Mouse (Mus musculus) liver, embryonic 14.5 days (tissue): ENCODE data around the gene Anpep. TPM values are rescaled to one million over a fixed set of nuclear protein-coding genes. Genes with fewer than 3 reads are reported as not detected.
A peak's percentile ranks its signal among the peaks of the same experiment; 100 is the strongest.
"Not testable (repeated sequence)": the region's sequence is repeated elsewhere in the genome, so short reads cannot be mapped to it uniquely, and the experiment has no call there.

Experiments used
- ATAC-seq: fragments of 200-750 bp; cut with Nextera tagmentation; 2 replicates; pipeline ENCODE4 v1.8.0; 2017; ENCODE audit warnings: moderate number of reproducible peaks, mild to moderate bottlenecking, moderate library complexity; ENCODE audit not compliant: insufficient read depth
- DNase-seq, 3 experiments: peaks; one replicate each; pipeline ENCODE4 v3.0.0-alpha.2; 2012 to 2013; ENCODE audit warnings: low read depth in 3 of 3, low spot score in 3 of 3
- H3K27ac ChIP-seq: fragments of 300-500 bp; sonication (generic); 2 replicates; pipeline ENCODE4 v1.5.1; 2014; ENCODE audit warnings: moderate library complexity, mild to moderate bottlenecking, control low read depth, inconsistent platforms
- H3K27me3 ChIP-seq: fragments of 300-500 bp; sonication (generic); 2 replicates; pipeline ENCODE4 v1.6.1; 2014; ENCODE audit warnings: mild to moderate bottlenecking, low read length, moderate library complexity; ENCODE audit not compliant: control insufficient read depth, insufficient read depth
- H3K36me3 ChIP-seq: fragments of 300-500 bp; sonication (generic); replicated peaks from 2 replicates; pipeline ENCODE4 v1.6.1; 2014; ENCODE audit warnings: low read depth; ENCODE audit not compliant: control insufficient read depth, insufficient read depth
- H3K4me1 ChIP-seq, 2 experiments: fragments of 200-500 bp in 1 of 2; fragments of 300-500 bp in 1 of 2; sonication (generic) in 1 of 2; replicated peaks; 2 replicates each; pipeline ENCODE4 v1.6.1; 2012 to 2014; ENCODE audit warnings: antibody characterized with exemption in 1 of 2, inconsistent platforms in 1 of 2, low read length in 1 of 2; ENCODE audit not compliant: control insufficient read depth in 2 of 2, insufficient read depth in 2 of 2
- H3K4me2 ChIP-seq: fragments of 300-500 bp; sonication (generic); 2 replicates; pipeline ENCODE4 v1.6.1; 2014; ENCODE audit warnings: low read depth, mild to moderate bottlenecking, control low read depth, moderate library complexity
- H3K4me3 ChIP-seq, 2 experiments: fragments of 200-500 bp in 1 of 2; fragments of 300-500 bp in 1 of 2; sonication (generic) in 1 of 2; 2 replicates each; pipeline ENCODE4 v1.5.1; 2012 to 2014; ENCODE audit warnings: low read depth in 2 of 2, low read length in 2 of 2, mild to moderate bottlenecking in 2 of 2, control low read depth in 1 of 2, inconsistent platforms in 1 of 2, moderate library complexity in 1 of 2; ENCODE audit not compliant: insufficient read depth in 1 of 2
- H3K9ac ChIP-seq: fragments of 300-500 bp; sonication (generic); replicated peaks from 2 replicates; pipeline ENCODE4 v1.6.1; 2014; ENCODE audit warnings: mild to moderate bottlenecking, control low read depth, moderate library complexity
- H3K9me3 ChIP-seq: fragments of 300-500 bp; sonication (generic); 2 replicates; pipeline ENCODE4 v1.6.1; 2016; ENCODE audit warnings: low read length, mixed read lengths; ENCODE audit not compliant: control insufficient read depth
- CTCF ChIP-seq: IDR thresholded peaks from 2 replicates; pipeline ENCODE4 v1.5.1; 2016; ENCODE audit warnings: antibody characterized with exemption, low read depth, control low read depth
- EP300 ChIP-seq: IDR thresholded peaks from 2 replicates; pipeline ENCODE4 v1.6.1; 2016; ENCODE audit warnings: antibody characterized with exemption, low read depth
- WGBS: fragments of 180-500 bp; shearing (Covaris S2); extraction: QIAGEN DNeasy Blood & Tissue Kit; methylation state at CpG from one replicate; pipeline ENCODE4 v1.1.7; 2014; ENCODE audit not compliant: insufficient replicate concordance; 5-methylcytosine and 5-hydroxymethylcytosine counted together
- polyA plus RNA-seq, 2 experiments: library from polyadenylated mRNA; depleted of rRNA in 1 of 2; stranded (reverse) in 1 of 2; unstranded in 1 of 2; fragments of >200 nt; fragmentation: Nextera tagmentation in 1 of 2; extraction: Ambion mirVana in 1 of 2; gene quantifications; 2 replicates each; pipeline versions ENCODE4 v1.2.1 to v1.2.3; 2012 to 2014

Anpep gene
- polyA plus RNA-seq, 2 experiments: 14.9 to 16.9 TPM

- H3K36me3 ChIP-seq: no peaks in the 10 kb centered on the region
- peaks cover 27% of the 10 kb centered on the region for H3K27me3 ChIP-seq
- no peaks in the 10 kb centered on the region for H3K9me3 ChIP-seq
- no peak overlapping the region for H3K9ac ChIP-seq
- H3K4me3 ChIP-seq: peak overlapping the region; percentile 7 to 36; a peak in 3 of 4 replicates
- TF ChIP-seq EP300 (no peak), CTCF (peak; percentile 72)
- DNase-seq: no peak
- H3K4me2 ChIP-seq: peak overlapping the region; percentile 56
- no peak for ATAC-seq
- 2% methylated on average over 80 of the region's 80 CpGs for WGBS
- H3K4me1 ChIP-seq: no peaks in the 10 kb centered on the region
- H3K27ac ChIP-seq: no peak overlapping the region
Measured at GRCm38 (mm10) chr7:79792635-79793421, 68.0 kb downstream of the Anpep start.

GRCm38 (mm10) chr7:79789812-79790211 lies 71.0 kb downstream of the Anpep start:
- not testable (repeated sequence) for ATAC-seq, H3K9me3 ChIP-seq, H3K9ac ChIP-seq, H3K27ac ChIP-seq, H3K4me1 ChIP-seq, DNase-seq, H3K4me2 ChIP-seq, H3K36me3 ChIP-seq, H3K4me3 ChIP-seq
- H3K27me3 ChIP-seq: peaks cover 27% of the 10 kb centered on the region
- WGBS: 45% methylated on average over 2 of the region's 2 CpGs

GRCm38 (mm10) chr7:79786295-79786694 lies 74.6 kb downstream of the Anpep start:
- DNase-seq (peak in 1 of 3 experiments; percentile 29), ATAC-seq (no peak)
- H3K27ac ChIP-seq: no peak overlapping the region
- no peaks in the 10 kb centered on the region; a peak in 1 of 4 replicates for H3K4me1 ChIP-seq
- no peaks in the 10 kb centered on the region for H3K9me3 ChIP-seq
- H3K4me3 ChIP-seq: no peak overlapping the region
- H3K4me2 ChIP-seq: no peak overlapping the region
- H3K27me3 ChIP-seq: peaks cover 3% of the 10 kb centered on the region
- WGBS: 15% methylated on average over 6 of the region's 6 CpGs
- no peaks in the 10 kb centered on the region for H3K36me3 ChIP-seq
- no peak overlapping the region for H3K9ac ChIP-seq
- peak; percentile 77 for TF ChIP-seq CTCF
- no peak for TF ChIP-seq EP300

GRCm38 (mm10) chr7:79782516-79782855 lies 78.4 kb downstream of the Anpep start:
- TF ChIP-seq EP300 (no peak), CTCF (no peak)
- H3K4me2 ChIP-seq: no peak overlapping the region
- H3K9me3 ChIP-seq: no peaks in the 10 kb centered on the region
- 69% methylated on average over 2 of the region's 2 CpGs for WGBS
- H3K36me3 ChIP-seq: no peaks in the 10 kb centered on the region
- no peak overlapping the region for H3K4me3 ChIP-seq
- ATAC-seq (no peak), DNase-seq (no peak)
- H3K27me3 ChIP-seq: no peaks in the 10 kb centered on the region
- H3K4me1 ChIP-seq: peaks cover 0 to 3% of the 10 kb centered on the region in 2 experiments; a peak in 1 of 4 replicates
- H3K9ac ChIP-seq: no peak overlapping the region
- no peak overlapping the region for H3K27ac ChIP-seq

- no peak for TF ChIP-seq EP300
- TF ChIP-seq CTCF: no peak
- no peaks in the 10 kb centered on the region for H3K9me3 ChIP-seq
- H3K4me3 ChIP-seq: no peak overlapping the region
- WGBS: 65% methylated on average over 11 of the region's 11 CpGs
- ATAC-seq (no peak), DNase-seq (no peak)
- H3K9ac ChIP-seq: no peak overlapping the region
- no peak overlapping the region for H3K4me2 ChIP-seq
- H3K4me1 ChIP-seq: peaks cover 0 to 3% of the 10 kb centered on the region in 2 experiments; a peak in 1 of 4 replicates
- no peak overlapping the region for H3K27ac ChIP-seq
- H3K27me3 ChIP-seq: no peaks in the 10 kb centered on the region
- no peaks in the 10 kb centered on the region for H3K36me3 ChIP-seq
Measured at GRCm38 (mm10) chr7:79781826-79782515, 78.9 kb downstream of the Anpep start.
